Mouse (Mus musculus) liver, postnatal 0 days (tissue): ENCODE results near the gene Nav2. TPM values are rescaled to one million over a fixed set of nuclear protein-coding genes. Genes with fewer than 3 reads are reported as not detected.

Experiments
- ATAC-seq: fragments of 200-750 bp; cut with Nextera tagmentation; 2 replicates; pipeline ENCODE4 v1.8.0; 2017; ENCODE audit warnings: mild to moderate bottlenecking, moderate library complexity
- DNase-seq: peaks from one replicate; pipeline ENCODE4 v3.0.0-alpha.2; 2016
- H3K27ac ChIP-seq: fragments of 300-500 bp; sonication (generic); 2 replicates; pipeline ENCODE4 v1.5.1; 2014; ENCODE audit warnings: antibody characterized with exemption, moderate library complexity, mild to moderate bottlenecking, low read depth
- H3K27me3 ChIP-seq: fragments of 300-500 bp; sonication (generic); 2 replicates; pipeline ENCODE4 v1.6.1; 2014; ENCODE audit warnings: low read length, control low read depth, mixed read lengths; ENCODE audit not compliant: insufficient read depth
- H3K36me3 ChIP-seq: fragments of 300-500 bp; sonication (generic); replicated peaks from 2 replicates; pipeline ENCODE4 v1.6.1; 2014; ENCODE audit warnings: mild to moderate bottlenecking, control low read depth, low read length, moderate library complexity, mixed read lengths; ENCODE audit not compliant: insufficient read depth
- H3K4me1 ChIP-seq: fragments of 300-500 bp; sonication (generic); 2 replicates; pipeline ENCODE4 v1.6.1; 2014; ENCODE audit warnings: antibody characterized with exemption, mild to moderate bottlenecking, control low read depth; ENCODE audit not compliant: insufficient read depth
- H3K4me2 ChIP-seq: fragments of 300-500 bp; sonication (generic); 2 replicates; pipeline ENCODE4 v1.6.1; 2014; ENCODE audit warnings: low read depth, mild to moderate bottlenecking, low read length, moderate library complexity, mixed read lengths
- H3K4me3 ChIP-seq: fragments of 300-500 bp; sonication (generic); 2 replicates; pipeline ENCODE4 v1.5.1; 2014; ENCODE audit warnings: low read depth, low read length
- H3K9ac ChIP-seq: fragments of 300-500 bp; sonication (generic); replicated peaks from 2 replicates; pipeline ENCODE4 v1.6.1; 2014; ENCODE audit warnings: mild to moderate bottlenecking, moderate library complexity
- H3K9me3 ChIP-seq: fragments of 300-500 bp; sonication (generic); 2 replicates; pipeline ENCODE4 v1.6.1; 2016; ENCODE audit warnings: mild to moderate bottlenecking, control low read depth, low read length, mixed read lengths
- CTCF ChIP-seq: sonication (generic); IDR thresholded peaks from 2 replicates; pipeline ENCODE4 v1.5.1; 2016; ENCODE audit warnings: antibody characterized with exemption, low read depth
- EP300 ChIP-seq: IDR thresholded peaks from 2 replicates; pipeline ENCODE4 v1.6.1; 2016; ENCODE audit warnings: antibody characterized with exemption, low read depth, mild to moderate bottlenecking
- WGBS: fragments of 180-500 bp; shearing (Covaris S2); extraction: QIAGEN DNeasy Blood & Tissue Kit; methylation state at CpG from one replicate; pipeline ENCODE4 v1.1.7; 2014; ENCODE audit not compliant: insufficient replicate concordance; 5-methylcytosine and 5-hydroxymethylcytosine counted together
- polyA plus RNA-seq: library from polyadenylated mRNA; unstranded; fragments of >200 nt; fragmentation: Nextera tagmentation; extraction: Ambion mirVana; gene quantifications from 2 replicates; pipeline ENCODE4 v1.2.1, GENCODE M21; 2015

Nav2 gene
- polyA plus RNA-seq, 1 experiment from 2014 or later: 3.3 TPM

DNA sequence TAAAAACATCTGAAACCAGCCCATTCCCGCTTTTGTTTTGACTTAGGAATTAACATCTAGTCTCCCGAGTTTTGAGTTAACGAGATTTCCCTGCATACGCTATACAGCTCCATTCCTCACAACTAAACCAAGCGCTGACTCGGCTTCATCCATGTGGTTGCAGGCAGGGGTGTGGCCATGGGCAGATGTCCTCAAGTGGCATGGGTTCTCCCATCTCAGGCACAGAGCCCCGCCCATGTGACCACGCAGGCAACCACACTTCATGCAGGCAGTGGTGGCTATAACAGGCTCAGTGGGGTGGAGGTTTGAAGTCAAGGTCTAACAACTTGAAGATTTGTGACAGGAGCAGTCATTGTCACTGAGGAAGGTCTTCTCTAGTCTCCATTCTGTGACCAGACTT, 138.8 kb downstream of the Nav2 start:
- no peak for ATAC-seq

DNA sequence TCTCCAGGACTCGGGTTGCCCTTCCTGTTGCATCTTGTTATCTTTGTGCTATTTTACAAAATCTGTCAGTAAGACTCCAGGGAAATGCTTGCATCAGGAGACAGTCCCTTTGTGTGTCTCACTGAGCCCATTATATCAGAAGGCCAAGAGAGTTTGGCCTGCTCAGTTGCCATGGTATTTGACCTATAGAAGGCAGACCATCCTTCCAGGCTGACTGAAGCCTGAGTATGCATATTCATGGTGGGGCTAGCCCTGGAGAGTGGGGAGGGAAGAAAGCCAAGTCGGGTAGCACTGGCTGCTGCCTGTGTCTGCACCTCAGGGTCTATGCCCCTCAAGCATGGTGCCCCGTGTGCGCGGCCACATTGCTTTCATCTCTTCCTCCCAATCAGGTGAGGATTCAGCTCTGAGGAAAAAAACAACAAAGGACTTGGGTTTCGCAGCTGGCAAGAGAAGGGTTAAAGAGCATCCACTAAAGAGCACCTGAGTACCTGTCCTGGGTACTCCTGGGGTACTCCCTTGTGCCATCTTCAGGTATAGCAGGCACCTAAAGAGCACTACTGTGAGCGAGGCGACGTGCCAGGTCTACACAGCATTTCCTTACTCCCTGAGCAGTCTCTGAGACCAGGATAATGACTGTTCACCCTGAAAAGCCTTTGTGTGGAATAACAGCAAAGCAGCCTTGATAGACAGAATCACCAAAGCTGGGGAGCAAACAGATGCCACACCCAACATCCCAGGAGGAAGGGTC, 144.5 kb downstream of the Nav2 start:
- Histone ChIP-seq H3K27me3 (no peaks in the 10 kb centered on the region), H3K36me3 (no peaks in the 10 kb centered on the region), H3K27ac (no peak overlapping the region), H3K4me1 (no peaks in the 10 kb centered on the region), H3K9ac (no peak overlapping the region), H3K4me2 (no peak overlapping the region), H3K4me3 (no peak overlapping the region), H3K9me3 (no peaks in the 10 kb centered on the region)
- WGBS: 78% methylated on average over 9 of the region's 9 CpGs
- no peak for DNase-seq
- no peak for ATAC-seq
- TF ChIP-seq CTCF (no peak), EP300 (no peak)

More for the DNA sequence above, 138.8 kb downstream of the Nav2 start:
- H3K4me3 ChIP-seq: no peak overlapping the region
- 30% methylated on average over 8 of the region's 8 CpGs for WGBS
- TF ChIP-seq EP300 (no peak), CTCF (no peak)
- H3K9ac ChIP-seq: no peak overlapping the region
- H3K4me1 ChIP-seq: no peaks in the 10 kb centered on the region
- H3K27ac ChIP-seq: no peak overlapping the region
- H3K9me3 ChIP-seq: no peaks in the 10 kb centered on the region
- DNase-seq: no peak
- H3K27me3 ChIP-seq: no peaks in the 10 kb centered on the region
- no peak overlapping the region for H3K4me2 ChIP-seq
- H3K36me3 ChIP-seq: no peaks in the 10 kb centered on the region

DNA sequence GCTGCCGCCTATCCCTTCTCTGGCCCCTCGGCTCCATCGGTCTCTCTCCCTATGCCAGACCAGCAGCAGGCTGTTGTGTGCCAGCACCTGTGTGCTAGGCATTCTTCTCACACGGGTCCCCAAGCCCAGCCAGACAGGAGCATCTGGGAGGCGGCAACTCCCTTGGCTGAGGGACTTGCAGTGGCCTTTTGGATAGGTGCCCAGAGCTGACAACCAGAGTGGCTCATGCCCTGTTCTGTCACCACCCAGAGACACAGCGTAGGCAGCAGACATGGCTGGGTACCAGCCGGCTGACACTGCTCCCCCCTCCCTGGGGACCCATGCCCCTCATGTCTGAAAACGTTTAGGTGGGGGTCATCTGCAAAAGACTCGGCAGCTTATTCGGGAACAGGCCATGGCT, 146.8 kb downstream of the Nav2 start:
- WGBS: 69% methylated on average over 10 of the region's 10 CpGs
- ATAC-seq (no peak), DNase-seq (no peak)
- no peak overlapping the region for H3K27ac ChIP-seq
- TF ChIP-seq EP300 (no peak), CTCF (no peak)
- H3K9me3 ChIP-seq: no peaks in the 10 kb centered on the region
- H3K36me3 ChIP-seq: no peaks in the 10 kb centered on the region
- H3K4me3 ChIP-seq: no peak overlapping the region
- no peaks in the 10 kb centered on the region for H3K27me3 ChIP-seq
- H3K4me2 ChIP-seq: no peak overlapping the region
- H3K9ac ChIP-seq: no peak overlapping the region
- H3K4me1 ChIP-seq: no peaks in the 10 kb centered on the region

DNA sequence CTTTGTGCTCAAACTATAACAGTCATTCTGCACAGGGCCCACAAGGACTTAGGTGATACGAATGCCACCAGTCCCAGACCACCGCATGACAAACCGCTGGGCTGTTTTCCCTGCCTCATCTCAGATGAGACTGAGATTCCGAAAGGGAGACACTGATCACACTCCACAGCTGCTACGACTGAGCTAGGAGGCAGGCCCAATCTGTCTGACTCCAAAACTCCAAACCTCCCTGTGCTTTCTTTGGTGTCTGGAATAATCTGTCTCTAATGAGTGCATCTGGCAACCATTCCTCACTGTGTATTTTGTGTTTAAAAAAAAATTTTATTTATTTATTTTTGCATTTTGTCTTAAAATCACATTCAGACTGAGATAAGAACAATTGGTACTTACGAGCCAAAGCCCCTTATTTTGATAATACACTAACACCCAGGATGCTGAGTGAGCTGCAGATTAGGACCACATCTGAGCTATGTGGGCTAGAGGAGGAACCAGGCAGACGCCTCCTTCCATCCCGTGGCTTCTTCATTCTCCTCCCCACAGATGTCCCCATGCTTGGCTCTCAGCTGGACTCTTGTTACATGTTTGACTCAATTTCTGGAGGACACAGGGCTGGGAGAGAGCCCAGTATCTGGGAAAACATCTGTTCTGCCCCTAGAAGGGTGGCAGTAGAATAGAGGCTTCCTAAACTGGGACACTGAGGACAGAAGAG, 149.9 kb downstream of the Nav2 start:
- Histone ChIP-seq H3K27ac (no peak overlapping the region), H3K4me3 (no peak overlapping the region), H3K4me2 (no peak overlapping the region), H3K9me3 (no peaks in the 10 kb centered on the region), H3K36me3 (no peaks in the 10 kb centered on the region), H3K4me1 (no peaks in the 10 kb centered on the region), H3K9ac (no peak overlapping the region), H3K27me3 (no peaks in the 10 kb centered on the region)
- DNase-seq (no peak), ATAC-seq (no peak)
- TF ChIP-seq EP300 (no peak), CTCF (no peak)
- 70% methylated on average over 8 of the region's 8 CpGs for WGBS

DNA sequence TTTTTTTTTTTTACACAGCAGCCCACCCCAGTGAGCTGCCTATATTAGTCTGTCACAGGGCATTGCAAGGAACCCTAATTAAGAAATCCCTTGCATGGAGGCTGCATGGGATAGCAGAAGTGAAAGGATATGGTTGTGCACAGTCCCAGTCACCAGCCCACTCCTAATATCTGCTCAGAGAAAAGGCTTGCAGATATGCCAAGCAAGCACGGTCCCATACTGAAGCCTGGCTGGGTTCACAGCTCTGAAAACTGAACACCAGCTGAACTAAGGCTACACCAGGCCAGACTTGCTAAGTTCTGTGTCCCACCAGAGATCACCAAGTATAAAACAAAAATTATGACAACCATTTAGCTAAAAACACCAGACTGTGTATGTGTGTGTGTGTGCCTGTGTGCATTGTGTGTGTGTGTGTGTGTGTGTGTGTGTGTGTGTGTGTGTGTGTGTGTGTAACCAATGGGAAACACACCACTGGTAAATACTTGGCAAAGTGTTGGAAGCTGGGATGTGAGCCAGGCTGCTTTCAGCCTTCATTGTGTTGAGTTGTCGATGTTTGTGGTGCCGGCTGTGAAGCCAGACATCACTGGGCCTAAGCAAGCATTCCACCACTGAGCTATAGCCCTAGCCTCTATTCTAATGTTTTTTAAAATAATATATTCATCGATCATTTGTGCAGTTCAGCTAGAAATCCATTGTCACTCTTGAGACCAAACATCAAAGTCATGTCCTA, 156.4 kb downstream of the Nav2 start:
- Histone ChIP-seq H3K27me3 (no peaks in the 10 kb centered on the region), H3K9me3 (no peaks in the 10 kb centered on the region), H3K36me3 (no peaks in the 10 kb centered on the region), H3K4me3 (no peak overlapping the region), H3K9ac (no peak overlapping the region), H3K27ac (no peak overlapping the region), H3K4me2 (no peak overlapping the region), H3K4me1 (no peaks in the 10 kb centered on the region; the same call in 1 of the 2 replicates)
- DNase-seq (no peak), ATAC-seq (no peak)
- WGBS: 75% methylated on average over 4 of the region's 4 CpGs
- TF ChIP-seq EP300 (no peak), CTCF (no peak)
